Mouse (Mus musculus): ENCODE results near the gene Kpna7. TPM values are rescaled to one million over a fixed set of nuclear protein-coding genes. Genes with fewer than 3 reads are reported as not detected.
A peak's percentile ranks its signal among the peaks of the same experiment; 100 is the strongest.

Kpna7 gene
- polyA plus RNA-seq, 1 experiment from 2014 or later: not detected

- H3K27ac ChIP-seq: no peak overlapping the region
- no peak overlapping the region for H3K9ac ChIP-seq (replicated peaks)
- no peak overlapping the region for H3K4me2 ChIP-seq (replicated peaks)
- H3K36me3 ChIP-seq: no peaks in the 10 kb centered on the region
- peaks cover 4% of the 10 kb centered on the region; the same call in 1 of the 2 replicates for H3K9me3 ChIP-seq
- no peaks in the 10 kb centered on the region for H3K4me1 ChIP-seq (replicated peaks)
- no peak for ATAC-seq
- no peaks in the 10 kb centered on the region for H3K27me3 ChIP-seq
- H3K4me3 ChIP-seq (replicated peaks): no peak overlapping the region
- 88% methylated on average over 6 of the region's 6 CpGs for WGBS
These were observed 104.7 kb downstream of the Kpna7 start for GRCm38 (mm10) chr5:144979110-144979509.

- Histone ChIP-seq H3K4me3 (replicated peaks) (no peak overlapping the region), H3K9ac (replicated peaks) (no peak overlapping the region), H3K9me3 (peaks cover 4% of the 10 kb centered on the region; the same call in 1 of the 2 replicates), H3K4me1 (replicated peaks) (no peaks in the 10 kb centered on the region), H3K36me3 (no peaks in the 10 kb centered on the region), H3K4me2 (replicated peaks) (no peak overlapping the region), H3K27ac (no peak overlapping the region), H3K27me3 (no peaks in the 10 kb centered on the region)
- no peak for ATAC-seq
- WGBS: 84% methylated on average over 10 of the region's 10 CpGs
These were observed 105.2 kb downstream of the Kpna7 start for GRCm38 (mm10) chr5:144978533-144979107.

GRCm38 (mm10) chr5:144971266-144971665, 112.6 kb downstream of the Kpna7 start:
- H3K4me1 ChIP-seq (replicated peaks): peaks cover 6% of the 10 kb centered on the region
- ATAC-seq: no peak
- peaks cover 5% of the 10 kb centered on the region; the same call in 1 of the 2 replicates for H3K27me3 ChIP-seq
- WGBS: 81% methylated on average over 3 of the region's 3 CpGs
- no peaks in the 10 kb centered on the region for H3K36me3 ChIP-seq
- no peak overlapping the region for H3K4me3 ChIP-seq (replicated peaks)
- no peak overlapping the region for H3K4me2 ChIP-seq (replicated peaks)
- no peak overlapping the region for H3K27ac ChIP-seq
- H3K9ac ChIP-seq (replicated peaks): no peak overlapping the region
- 0 out of 2 replicates have a peak, but pooled peaks cover 2% of the 10 kb centered on the region for H3K9me3 ChIP-seq

- H3K4me2 ChIP-seq (replicated peaks): peak within 1 kb of the TSS; percentile 72
- peak within 1 kb of the TSS; percentile 88 for H3K4me3 ChIP-seq (replicated peaks)
- WGBS: under 1% methylated on average over 54 of the region's 89 CpGs
- H3K9ac ChIP-seq (replicated peaks): peak within 1 kb of the TSS; percentile 94
- no peaks in the 10 kb centered on the region for H3K36me3 ChIP-seq
- H3K9me3 ChIP-seq: no peaks in the 10 kb centered on the region
- peak within 1 kb of the TSS; percentile 88 for H3K27ac ChIP-seq
- H3K27me3 ChIP-seq: peaks cover 5% of the 10 kb centered on the region; the same call in 1 of the 2 replicates
- H3K4me1 ChIP-seq (replicated peaks): peaks cover 46% of the 10 kb centered on the region
- peak; percentile 78 for ATAC-seq
These were observed 118.0 kb downstream of the Kpna7 start, which contains the start of gene Smurf1 for GRCm38 (mm10) chr5:144965639-144966351. TSS of gene Smurf1 (minus strand) at chr5:144965847.

GRCm38 (mm10) chr5:144964872-144965638, 118.8 kb downstream of the Kpna7 start:
- Histone ChIP-seq H3K4me2 (replicated peaks) (peak overlapping the region; percentile 72), H3K4me1 (replicated peaks) (peaks cover 49% of the 10 kb centered on the region), H3K9ac (replicated peaks) (peak overlapping the region; percentile 94), H3K9me3 (no peaks in the 10 kb centered on the region), H3K27ac (peak overlapping the region; percentile 88), H3K27me3 (peaks cover 5% of the 10 kb centered on the region; the same call in 1 of the 2 replicates), H3K4me3 (replicated peaks) (peak overlapping the region; percentile 88), H3K36me3 (no peaks in the 10 kb centered on the region)
- ATAC-seq: peak; percentile 79
- WGBS: 2% methylated on average over 38 of the region's 56 CpGs

GRCm38 (mm10) chr5:144964465-144964864, 119.4 kb downstream of the Kpna7 start:
- Histone ChIP-seq H3K4me2 (replicated peaks) (peak overlapping the region; percentile 72), H3K4me3 (replicated peaks) (peak overlapping the region; percentile 88), H3K9ac (replicated peaks) (peak overlapping the region; percentile 25; the same call in 1 of the 2 replicates), H3K36me3 (no peaks in the 10 kb centered on the region), H3K4me1 (replicated peaks) (peaks cover 50% of the 10 kb centered on the region), H3K27me3 (peaks cover 5% of the 10 kb centered on the region; the same call in 1 of the 2 replicates), H3K9me3 (no peaks in the 10 kb centered on the region), H3K27ac (0 out of 2 replicates have a peak overlapping the region, but pooled peaks have one; percentile 17)
- WGBS: 26% methylated on average over 8 of the region's 8 CpGs
- ATAC-seq: peak; percentile 77

- Histone ChIP-seq H3K4me1 (replicated peaks) (peaks cover 53% of the 10 kb centered on the region), H3K36me3 (no peaks in the 10 kb centered on the region), H3K4me3 (replicated peaks) (peak overlapping the region; percentile 88), H3K4me2 (replicated peaks) (peak overlapping the region; percentile 72), H3K9me3 (no peaks in the 10 kb centered on the region), H3K27me3 (peaks cover 5% of the 10 kb centered on the region; the same call in 1 of the 2 replicates), H3K9ac (replicated peaks) (peak overlapping the region; percentile 48), H3K27ac (peak overlapping the region; percentile 48)
- 7% methylated on average over 13 of the region's 13 CpGs for WGBS
- ATAC-seq: peak; percentile 14
These were observed 120.0 kb downstream of the Kpna7 start for GRCm38 (mm10) chr5:144963817-144964261.

- H3K4me2 ChIP-seq (replicated peaks): peak overlapping the region; percentile 72
- H3K36me3 ChIP-seq: no peaks in the 10 kb centered on the region
- ATAC-seq: no peak
- no peaks in the 10 kb centered on the region for H3K9me3 ChIP-seq
- WGBS: 65% methylated on average over 3 of the region's 3 CpGs
- H3K4me3 ChIP-seq (replicated peaks): peak overlapping the region; percentile 88
- H3K27ac ChIP-seq: peak overlapping the region; percentile 48
- H3K9ac ChIP-seq (replicated peaks): peak overlapping the region; percentile 48
- peaks cover 5% of the 10 kb centered on the region; the same call in 1 of the 2 replicates for H3K27me3 ChIP-seq
- H3K4me1 ChIP-seq (replicated peaks): peaks cover 57% of the 10 kb centered on the region
These were observed 120.4 kb downstream of the Kpna7 start for GRCm38 (mm10) chr5:144963401-144963800.

GRCm38 (mm10) chr5:144958271-144958670, 125.6 kb downstream of the Kpna7 start:
- WGBS: 87% methylated on average over 9 of the region's 9 CpGs

GRCm38 (mm10) chr5:144954432-144954831, 129.4 kb downstream of the Kpna7 start:
- WGBS: 90% methylated on average over 7 of the region's 7 CpGs
- ATAC-seq: no peak
- no peaks in the 10 kb centered on the region for H3K36me3 ChIP-seq
- peaks cover 28% of the 10 kb centered on the region for H3K4me1 ChIP-seq (replicated peaks)
- H3K4me2 ChIP-seq (replicated peaks): no peak overlapping the region
- no peaks in the 10 kb centered on the region for H3K9me3 ChIP-seq
- no peak overlapping the region for H3K27ac ChIP-seq
- no peak overlapping the region for H3K4me3 ChIP-seq (replicated peaks)
- no peaks in the 10 kb centered on the region for H3K27me3 ChIP-seq
- H3K9ac ChIP-seq (replicated peaks): no peak overlapping the region

More at GRCm38 (mm10) chr5:144958271-144958670, 125.6 kb downstream of the Kpna7 start:
- no peaks in the 10 kb centered on the region for H3K27me3 ChIP-seq
- H3K9me3 ChIP-seq: no peaks in the 10 kb centered on the region
- H3K4me3 ChIP-seq (replicated peaks): no peak overlapping the region
- H3K4me1 ChIP-seq (replicated peaks): peaks cover 45% of the 10 kb centered on the region
- H3K4me2 ChIP-seq (replicated peaks): no peak overlapping the region
- no peaks in the 10 kb centered on the region for H3K36me3 ChIP-seq
- no peak overlapping the region; the same call in 1 of the 2 replicates for H3K9ac ChIP-seq (replicated peaks)
- H3K27ac ChIP-seq: no peak overlapping the region
- ATAC-seq: no peak

GRCm38 (mm10) chr5:144952592-144952991, 131.2 kb downstream of the Kpna7 start:
- Histone ChIP-seq H3K36me3 (no peaks in the 10 kb centered on the region), H3K27ac (no peak overlapping the region), H3K4me3 (replicated peaks) (no peak overlapping the region), H3K27me3 (no peaks in the 10 kb centered on the region), H3K4me2 (replicated peaks) (no peak overlapping the region), H3K9ac (replicated peaks) (no peak overlapping the region), H3K9me3 (no peaks in the 10 kb centered on the region), H3K4me1 (replicated peaks) (peaks cover 26% of the 10 kb centered on the region)
- ATAC-seq: no peak
- WGBS: 83% methylated on average over 2 of the region's 2 CpGs
